Mouse (Mus musculus) stomach, embryonic 16.5 days (tissue): ENCODE measurements around the gene Rad54l. TPM values are rescaled to one million over a fixed set of nuclear protein-coding genes. Genes with fewer than 3 reads are reported as not detected.
A peak's percentile ranks its signal among the peaks of the same experiment; 100 is the strongest.

Experiments
- ATAC-seq: fragments of 200-750 bp; cut with Nextera tagmentation; 2 replicates; pipeline ENCODE4 v1.8.0; 2017; ENCODE audit warnings: moderate number of reproducible peaks, moderate TSS enrichment; ENCODE audit not compliant: insufficient read depth, low FRiP score
- H3K27ac ChIP-seq: fragments of 300-500 bp; sonication (generic); 2 replicates; pipeline ENCODE4 v1.5.1; 2014; ENCODE audit warnings: low read length
- H3K27me3 ChIP-seq: fragments of 300-500 bp; sonication (generic); 2 replicates; pipeline ENCODE4 v1.6.1; 2014; ENCODE audit warnings: low read length, control low read depth, mixed read lengths; ENCODE audit not compliant: control insufficient read depth, insufficient read depth
- H3K36me3 ChIP-seq: fragments of 300-500 bp; sonication (generic); 2 replicates; pipeline ENCODE4 v1.6.1; 2014; ENCODE audit warnings: low read length; ENCODE audit not compliant: control insufficient read depth, insufficient read depth
- H3K4me1 ChIP-seq: fragments of 300-500 bp; sonication (generic); 2 replicates; pipeline ENCODE4 v1.6.1; 2014; ENCODE audit warnings: low read length, control low read depth, mixed read lengths; ENCODE audit not compliant: control insufficient read depth, insufficient read depth
- H3K4me2 ChIP-seq: fragments of 300-500 bp; sonication (generic); 2 replicates; pipeline ENCODE4 v1.6.1; 2014; ENCODE audit warnings: low read depth, low read length, mixed read lengths
- H3K4me3 ChIP-seq: fragments of 300-500 bp; sonication (generic); replicated peaks from 2 replicates; pipeline ENCODE4 v1.5.1; 2014; ENCODE audit warnings: mild to moderate bottlenecking, low read length
- H3K9ac ChIP-seq: fragments of 300-500 bp; sonication (generic); 2 replicates; pipeline ENCODE4 v1.6.1; 2014; ENCODE audit warnings: low read length
- H3K9me3 ChIP-seq: fragments of 300-500 bp; sonication (generic); replicated peaks from 2 replicates; pipeline ENCODE4 v1.6.1; 2016; ENCODE audit warnings: low read length, control low read depth; ENCODE audit not compliant: control insufficient read depth
- WGBS: fragments of 180-500 bp; shearing (Covaris S2); extraction: QIAGEN DNeasy Blood & Tissue Kit; methylation state at CpG from one replicate; pipeline ENCODE4 v1.1.7; 2014; 5-methylcytosine and 5-hydroxymethylcytosine counted together
- polyA plus RNA-seq: library from polyadenylated mRNA; unstranded; fragments of >200 nt; fragmentation: Nextera tagmentation; extraction: Ambion mirVana; gene quantifications from 2 replicates; pipeline ENCODE4 v1.2.1, GENCODE M21; 2015

Rad54l gene
- polyA plus RNA-seq, 1 experiment from 2014 or later = 20.9 TPM

- Histone ChIP-seq H3K27me3 (no peaks in the 10 kb centered on the region), H3K4me1 (peaks cover 27% of the 10 kb centered on the region), H3K4me2 (peak overlapping the region; percentile 91), H3K9ac (peak overlapping the region; percentile 99), H3K9me3 (no peaks in the 10 kb centered on the region), H3K27ac (peak overlapping the region; percentile 98), H3K36me3 (peaks cover 5% of the 10 kb centered on the region; the same call in 1 of the 2 replicates), H3K4me3 (peak overlapping the region; percentile 99)
- WGBS = 1% methylated on average over 37 of the region's 37 CpGs
- 0 out of 2 replicates have a peak, but pooled peaks have one; percentile 16 for ATAC-seq
Observed at GRCm38 (mm10) chr4:116076369-116077231, 46.9 kb downstream of the Rad54l start.

- peak overlapping the region; percentile 99 for H3K9ac ChIP-seq
- no peaks in the 10 kb centered on the region for H3K27me3 ChIP-seq
- H3K27ac ChIP-seq = peak overlapping the region; percentile 98
- peak; percentile 69 for ATAC-seq
- H3K36me3 ChIP-seq = peaks cover 5% of the 10 kb centered on the region; the same call in 1 of the 2 replicates
- peak overlapping the region; percentile 99 for H3K4me3 ChIP-seq
- no peaks in the 10 kb centered on the region for H3K9me3 ChIP-seq
- peak overlapping the region; percentile 91 for H3K4me2 ChIP-seq
- WGBS = under 1% methylated on average over 75 of the region's 77 CpGs
- peaks cover 27% of the 10 kb centered on the region for H3K4me1 ChIP-seq
Observed at GRCm38 (mm10) chr4:116075631-116076368, 47.7 kb downstream of the Rad54l start.

GRCm38 (mm10) chr4:116074861-116075620, 48.4 kb downstream of the Rad54l start, which contains the start of the genes Uqcrh and Lrrc41:
Gene Uqcrh (minus strand): TSS chr4:116075071.
Gene Lrrc41 (plus strand): TSS chr4:116075269.
- ATAC-seq = peak; percentile 94
- under 1% methylated on average over 55 of the region's 55 CpGs for WGBS
- Histone ChIP-seq H3K4me2 (peak within 1 kb of the TSS; percentile 91), H3K27ac (peak within 1 kb of the TSS; percentile 98), H3K36me3 (no peaks in the 10 kb centered on the region; the same call in 1 of the 2 replicates), H3K4me3 (peak within 1 kb of the TSS; percentile 99), H3K27me3 (no peaks in the 10 kb centered on the region), H3K9me3 (no peaks in the 10 kb centered on the region), H3K9ac (peak within 1 kb of the TSS; percentile 99), H3K4me1 (peaks cover 27% of the 10 kb centered on the region)

GRCm38 (mm10) chr4:116074145-116074675, 49.3 kb downstream of the Rad54l start:
- H3K4me3 ChIP-seq = peak overlapping the region; percentile 99
- peaks cover 5% of the 10 kb centered on the region; the same call in 1 of the 2 replicates for H3K36me3 ChIP-seq
- H3K4me2 ChIP-seq = peak overlapping the region; percentile 84
- no peaks in the 10 kb centered on the region for H3K9me3 ChIP-seq
- H3K27ac ChIP-seq = peak overlapping the region; percentile 98
- WGBS = 0% methylated on average over 8 of the region's 8 CpGs
- peak overlapping the region; percentile 99 for H3K9ac ChIP-seq
- peaks cover 27% of the 10 kb centered on the region for H3K4me1 ChIP-seq
- no peaks in the 10 kb centered on the region for H3K27me3 ChIP-seq
- no peak for ATAC-seq

- 46% methylated on average over 4 of the region's 4 CpGs for WGBS
- 0 out of 2 replicates have a peak overlapping the region, but pooled peaks have one; percentile 9 for H3K4me3 ChIP-seq
- no peak overlapping the region for H3K27ac ChIP-seq
- peaks cover 27% of the 10 kb centered on the region for H3K4me1 ChIP-seq
- H3K36me3 ChIP-seq = peaks cover 14% of the 10 kb centered on the region
- H3K9me3 ChIP-seq = no peaks in the 10 kb centered on the region
- peak overlapping the region; percentile 4; the same call in 1 of the 2 replicates for H3K9ac ChIP-seq
- peak overlapping the region; percentile 84; the same call in 1 of the 2 replicates for H3K4me2 ChIP-seq
- no peak for ATAC-seq
- H3K27me3 ChIP-seq = no peaks in the 10 kb centered on the region
Observed at GRCm38 (mm10) chr4:116073146-116073545, 50.3 kb downstream of the Rad54l start.

GRCm38 (mm10) chr4:116070116-116070515, 53.4 kb downstream of the Rad54l start:
- 72% methylated on average over 6 of the region's 6 CpGs for WGBS
- no peak for ATAC-seq
- no peak overlapping the region for H3K4me2 ChIP-seq
- peaks cover 16% of the 10 kb centered on the region for H3K4me1 ChIP-seq
- no peak overlapping the region for H3K27ac ChIP-seq
- no peaks in the 10 kb centered on the region for H3K27me3 ChIP-seq
- H3K4me3 ChIP-seq = no peak overlapping the region
- peaks cover 14% of the 10 kb centered on the region for H3K36me3 ChIP-seq
- H3K9me3 ChIP-seq = no peaks in the 10 kb centered on the region
- no peak overlapping the region for H3K9ac ChIP-seq

GRCm38 (mm10) chr4:116063855-116064254, 59.6 kb downstream of the Rad54l start:
- Histone ChIP-seq H3K9me3 (no peaks in the 10 kb centered on the region), H3K36me3 (peaks cover 5% of the 10 kb centered on the region), H3K4me3 (no peak overlapping the region), H3K27ac (no peak overlapping the region), H3K4me1 (no peaks in the 10 kb centered on the region), H3K9ac (no peak overlapping the region), H3K27me3 (no peaks in the 10 kb centered on the region), H3K4me2 (no peak overlapping the region)
- ATAC-seq = no peak
- WGBS = 48% methylated on average over 1 of the region's 1 CpGs

- Histone ChIP-seq H3K36me3 (no peaks in the 10 kb centered on the region), H3K27me3 (no peaks in the 10 kb centered on the region), H3K4me1 (no peaks in the 10 kb centered on the region), H3K9me3 (no peaks in the 10 kb centered on the region), H3K9ac (no peak overlapping the region), H3K4me2 (no peak overlapping the region), H3K4me3 (no peak overlapping the region), H3K27ac (no peak overlapping the region)
- ATAC-seq = no peak
- 75% methylated on average over 5 of the region's 5 CpGs for WGBS
Observed at GRCm38 (mm10) chr4:116059012-116059726, 64.3 kb downstream of the Rad54l start.
